Mouse (Mus musculus) lung, embryonic 14.5 days (tissue): ENCODE measurements around the gene Vps37b. TPM values are rescaled to one million over a fixed set of nuclear protein-coding genes. Genes with fewer than 3 reads are reported as not detected.

Source experiments
- ATAC-seq: fragments of 200-750 bp; cut with Nextera tagmentation; 2 replicates; pipeline ENCODE4 v1.8.0; 2017; ENCODE audit warnings: mild to moderate bottlenecking, moderate TSS enrichment, moderate library complexity; ENCODE audit not compliant: insufficient read depth
- DNase-seq: peaks from one replicate; pipeline ENCODE4 v3.0.0-alpha.2; 2015
- H3K27ac ChIP-seq: fragments of 300-500 bp; sonication (generic); 2 replicates; pipeline ENCODE4 v1.5.1; 2014; ENCODE audit warnings: low read depth, mild to moderate bottlenecking, moderate library complexity
- H3K27me3 ChIP-seq: fragments of 300-500 bp; sonication (generic); 2 replicates; pipeline ENCODE4 v1.6.1; 2014; ENCODE audit warnings: low read length, control low read depth; ENCODE audit not compliant: insufficient read depth
- H3K36me3 ChIP-seq: fragments of 300-500 bp; sonication (generic); 2 replicates; pipeline ENCODE4 v1.6.1; 2014; ENCODE audit warnings: control low read depth; ENCODE audit not compliant: insufficient read depth
- H3K4me1 ChIP-seq: fragments of 300-500 bp; sonication (generic); 2 replicates; pipeline ENCODE4 v1.6.1; 2014; ENCODE audit warnings: antibody characterized with exemption, control low read depth; ENCODE audit not compliant: insufficient read depth
- H3K4me2 ChIP-seq: fragments of 300-500 bp; sonication (generic); 2 replicates; pipeline ENCODE4 v1.6.1; 2014; ENCODE audit warnings: mild to moderate bottlenecking
- H3K4me3 ChIP-seq: fragments of 300-500 bp; sonication (generic); 2 replicates; pipeline ENCODE4 v1.5.1; 2014; ENCODE audit warnings: low read depth, low read length
- H3K9ac ChIP-seq: fragments of 300-500 bp; sonication (generic); 2 replicates; pipeline ENCODE4 v1.6.1; 2014
- H3K9me3 ChIP-seq: fragments of 300-500 bp; sonication (generic); 2 replicates; pipeline ENCODE4 v1.6.1; 2016; ENCODE audit warnings: low read depth, low read length, control low read depth
- CTCF ChIP-seq: IDR thresholded peaks from 2 replicates; pipeline ENCODE4 v1.5.1; 2016; ENCODE audit warnings: antibody characterized with exemption, low read depth
- WGBS: fragments of 180-500 bp; shearing (Covaris S2); extraction: QIAGEN DNeasy Blood & Tissue Kit; methylation state at CpG from one replicate; pipeline ENCODE4 v1.1.7; 2014; 5-methylcytosine and 5-hydroxymethylcytosine counted together
- polyA plus RNA-seq: library from polyadenylated mRNA; unstranded; fragments of >200 nt; fragmentation: Nextera tagmentation; extraction: Ambion mirVana; gene quantifications from 2 replicates; pipeline ENCODE4 v1.2.1, GENCODE M21; 2014

The Vps37b gene
- polyA plus RNA-seq, 1 experiment from 2014 or later = 39.3 TPM

DNA sequence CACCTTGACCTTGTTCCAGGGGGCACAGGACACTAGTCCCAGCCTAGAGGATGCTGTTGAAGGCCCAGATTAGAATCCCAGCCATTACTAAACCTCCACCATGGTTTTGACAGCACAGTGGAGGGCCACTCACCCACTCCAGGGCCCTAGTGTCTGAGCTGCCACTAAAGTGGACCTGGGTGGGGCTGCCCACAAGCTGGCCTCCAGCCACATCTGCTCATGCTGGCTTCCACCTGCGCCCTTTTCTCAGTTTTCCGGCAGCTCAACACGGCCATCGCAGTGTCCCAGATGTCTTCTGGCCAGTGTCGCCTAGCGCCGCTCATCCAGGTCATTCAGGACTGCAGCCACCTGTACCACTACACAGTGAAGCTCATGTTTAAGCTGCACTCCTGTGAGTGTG, 37.6 kb downstream of the Vps37b start:
- Histone ChIP-seq H3K27me3 (no peaks in the 10 kb centered on the region), H3K4me3 (no peak overlapping the region), H3K9me3 (no peaks in the 10 kb centered on the region), H3K36me3 (no peaks in the 10 kb centered on the region), H3K9ac (no peak overlapping the region), H3K4me2 (no peak overlapping the region), H3K4me1 (no peaks in the 10 kb centered on the region), H3K27ac (no peak overlapping the region)
- WGBS = 92% methylated on average over 7 of the region's 7 CpGs
- ATAC-seq (no peak), DNase-seq (no peak)
- TF ChIP-seq CTCF = no peak

DNA sequence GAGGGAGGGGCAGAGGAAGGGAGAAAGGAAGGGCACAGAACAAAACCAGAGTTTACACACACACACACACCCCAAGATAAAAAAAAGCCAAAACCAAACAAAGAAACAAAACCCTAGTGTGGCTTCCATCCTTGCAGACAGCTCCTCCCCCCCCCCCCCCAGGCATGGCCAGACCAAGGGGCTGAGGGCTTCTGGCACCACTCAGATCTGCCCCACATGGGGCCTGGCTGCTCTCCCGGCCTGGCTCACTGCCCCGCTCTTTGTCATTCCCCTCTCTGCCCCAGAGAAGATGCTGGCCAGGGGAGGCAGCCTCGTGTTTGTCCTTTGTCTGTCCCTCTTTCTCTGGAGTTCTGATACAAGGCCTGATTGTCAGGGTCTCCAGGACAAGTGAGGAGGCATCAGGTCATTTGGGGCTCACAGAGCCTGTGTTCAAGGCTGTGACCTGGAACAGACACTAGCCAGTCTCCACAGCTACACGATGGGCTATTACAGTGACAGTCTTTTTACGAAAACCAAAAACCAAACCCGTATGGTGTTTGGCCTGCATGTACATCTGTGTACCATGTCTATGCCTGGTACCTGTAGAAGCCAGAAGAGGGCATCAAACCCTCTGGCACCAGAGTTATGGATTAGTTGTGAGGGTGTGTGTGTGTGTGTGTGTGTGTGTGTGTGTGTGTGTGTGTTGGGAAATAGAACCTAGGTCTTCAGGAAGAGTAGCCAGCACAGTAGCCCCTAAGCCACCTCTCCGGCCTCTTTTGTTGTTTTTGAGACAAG, 38.6 kb downstream of the Vps37b start:
- peak overlapping the region; percentile 6; the same call in 1 of the 2 replicates for H3K27ac ChIP-seq
- no peaks in the 10 kb centered on the region for H3K27me3 ChIP-seq
- no peaks in the 10 kb centered on the region for H3K9me3 ChIP-seq
- H3K4me3 ChIP-seq = no peak overlapping the region
- TF ChIP-seq CTCF = no peak
- H3K4me1 ChIP-seq = no peaks in the 10 kb centered on the region
- WGBS = 63% methylated on average over 7 of the region's 7 CpGs
- peak; percentile 55 for ATAC-seq
- no peak overlapping the region for H3K9ac ChIP-seq
- peak; percentile 69 for DNase-seq
- no peaks in the 10 kb centered on the region for H3K36me3 ChIP-seq
- H3K4me2 ChIP-seq = no peak overlapping the region

DNA sequence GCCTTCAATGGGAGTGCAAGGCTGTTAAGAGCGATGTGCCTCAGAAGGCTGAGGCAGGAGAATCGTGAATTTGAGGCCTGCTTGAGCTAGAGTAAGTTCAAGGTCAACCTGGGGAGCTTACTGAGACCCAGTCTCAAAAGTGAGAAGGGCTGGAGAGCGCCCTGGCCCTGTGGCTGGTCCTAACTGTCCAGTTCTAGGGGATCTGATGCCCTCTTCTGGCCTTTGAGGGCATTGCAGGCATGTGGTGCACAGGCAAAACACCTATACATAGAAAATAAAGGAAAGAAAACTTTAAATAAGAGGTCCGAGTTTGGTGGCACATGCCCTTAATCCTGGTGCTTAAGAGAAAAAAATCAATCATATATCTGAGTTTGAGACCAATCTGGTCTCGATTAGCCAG, 39.3 kb downstream of the Vps37b start:
- no peaks in the 10 kb centered on the region for H3K9me3 ChIP-seq
- no peak overlapping the region for H3K4me3 ChIP-seq
- no peaks in the 10 kb centered on the region for H3K4me1 ChIP-seq
- H3K9ac ChIP-seq = no peak overlapping the region
- no peaks in the 10 kb centered on the region for H3K36me3 ChIP-seq
- peak; percentile 92 for TF ChIP-seq CTCF
- ATAC-seq (peak; percentile 64; the same call in 1 of the 2 replicates), DNase-seq (peak; percentile 93)
- H3K4me2 ChIP-seq = no peak overlapping the region
- 0 out of 2 replicates have a peak overlapping the region, but pooled peaks have one; percentile 25 for H3K27ac ChIP-seq
- WGBS = 34% methylated on average over 5 of the region's 5 CpGs
- no peaks in the 10 kb centered on the region for H3K27me3 ChIP-seq

DNA sequence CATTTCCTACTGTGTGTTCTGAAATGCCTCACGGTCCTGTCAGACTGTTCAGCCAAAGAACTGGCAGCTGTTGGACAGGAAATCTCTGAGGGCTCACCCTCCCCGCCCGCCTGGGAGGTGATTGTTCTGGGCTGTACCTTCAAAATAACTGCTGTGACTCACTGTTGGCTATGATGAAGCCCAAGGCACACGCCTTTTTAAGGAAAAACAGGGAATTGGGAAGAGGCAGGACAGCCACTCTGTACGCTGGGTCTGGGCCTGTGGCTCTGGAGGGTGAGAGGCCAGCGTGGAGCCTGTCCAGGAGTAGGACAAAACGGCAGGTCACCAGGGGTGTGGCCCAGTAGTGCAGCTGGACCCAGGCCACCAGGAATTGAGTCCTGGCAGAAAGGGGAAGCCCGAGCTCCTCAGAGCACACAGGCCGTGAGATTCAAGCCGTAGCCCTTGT, 39.9 kb downstream of the Vps37b start:
- H3K9me3 ChIP-seq = no peaks in the 10 kb centered on the region
- 0 out of 2 replicates have a peak overlapping the region, but pooled peaks have one; percentile 25 for H3K27ac ChIP-seq
- no peak overlapping the region for H3K4me3 ChIP-seq
- ATAC-seq (peak; percentile 20; the same call in 1 of the 2 replicates), DNase-seq (peak; percentile 47)
- no peak for TF ChIP-seq CTCF
- H3K27me3 ChIP-seq = no peaks in the 10 kb centered on the region
- WGBS = 68% methylated on average over 10 of the region's 10 CpGs
- no peak overlapping the region for H3K4me2 ChIP-seq
- no peaks in the 10 kb centered on the region for H3K36me3 ChIP-seq
- no peaks in the 10 kb centered on the region for H3K4me1 ChIP-seq
- H3K9ac ChIP-seq = no peak overlapping the region

DNA sequence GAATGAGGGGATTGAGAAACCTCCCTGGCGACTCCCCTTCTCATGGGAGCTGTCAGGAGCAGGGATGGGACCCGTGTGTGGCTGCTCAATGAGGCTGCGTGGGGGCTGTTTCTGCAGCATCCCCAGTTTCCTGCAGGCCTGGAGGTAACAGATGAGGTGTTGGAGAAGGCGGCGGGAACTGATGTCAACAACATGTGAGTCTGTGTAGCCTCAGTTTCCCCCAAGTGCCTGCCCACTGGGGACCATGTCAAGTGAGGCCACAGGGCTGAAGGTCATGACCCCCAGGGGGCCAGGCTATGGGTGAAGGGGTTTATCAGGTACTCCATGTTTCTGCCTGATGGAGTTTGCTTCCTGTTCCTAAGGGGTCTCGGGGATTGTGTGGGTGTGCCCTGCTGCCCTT, 40.7 kb downstream of the Vps37b start:
- H3K4me3 ChIP-seq = no peak overlapping the region
- H3K36me3 ChIP-seq = no peaks in the 10 kb centered on the region
- DNase-seq = no peak
- ATAC-seq = no peak
- no peak overlapping the region for H3K27ac ChIP-seq
- 72% methylated on average over 6 of the region's 6 CpGs for WGBS
- H3K4me1 ChIP-seq = no peaks in the 10 kb centered on the region
- no peaks in the 10 kb centered on the region for H3K9me3 ChIP-seq
- H3K4me2 ChIP-seq = no peak overlapping the region
- no peak for TF ChIP-seq CTCF
- H3K9ac ChIP-seq = no peak overlapping the region
- H3K27me3 ChIP-seq = no peaks in the 10 kb centered on the region

DNA sequence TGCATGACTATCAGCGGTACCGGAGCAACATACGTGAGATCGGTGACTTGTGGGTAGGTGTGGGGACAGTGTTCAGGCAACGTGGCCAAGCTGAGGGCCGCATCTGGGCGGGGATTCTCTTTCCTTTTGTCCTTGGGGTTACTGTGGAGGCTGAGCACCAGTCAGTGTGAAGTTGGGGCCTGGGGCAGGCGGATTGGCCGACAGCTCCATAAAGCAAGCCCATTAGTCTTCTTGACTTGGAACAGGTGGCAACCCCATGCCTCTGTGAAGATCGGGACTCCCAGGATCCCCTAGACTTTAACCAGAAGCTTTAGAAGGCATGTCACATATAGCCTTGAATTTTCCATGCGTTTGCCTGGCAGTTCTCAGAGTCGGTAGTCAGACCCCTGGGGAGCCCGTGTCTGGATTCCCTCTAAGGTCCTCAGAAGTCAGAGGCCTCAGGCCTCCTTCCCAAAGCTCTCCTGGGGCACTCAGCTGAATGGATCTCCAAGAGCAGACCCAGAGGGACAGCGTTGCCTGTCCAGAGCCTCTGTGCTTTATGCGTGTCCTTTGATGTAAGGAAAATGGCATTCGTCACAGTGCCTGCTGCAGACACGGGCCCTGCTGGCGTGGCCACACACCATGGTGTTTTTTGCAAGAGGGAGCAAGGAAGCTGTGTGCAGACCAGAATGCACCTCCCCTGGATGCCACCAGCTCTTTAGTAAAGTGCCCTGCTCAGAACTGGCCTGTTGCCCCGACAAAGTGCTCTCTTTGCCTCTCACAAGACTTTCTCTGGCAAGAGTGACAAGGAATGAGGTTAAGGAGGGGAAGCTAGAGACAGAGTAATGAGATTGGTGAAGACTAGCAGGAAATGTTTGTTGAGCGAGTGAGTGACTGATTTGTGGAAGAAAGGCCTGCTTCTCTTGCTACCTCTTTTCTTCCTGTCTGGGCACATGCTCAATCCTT, 41.9 kb downstream of the Vps37b start:
- Histone ChIP-seq H3K36me3 (no peaks in the 10 kb centered on the region), H3K27ac (no peak overlapping the region), H3K9me3 (no peaks in the 10 kb centered on the region), H3K9ac (no peak overlapping the region), H3K4me1 (no peaks in the 10 kb centered on the region), H3K27me3 (no peaks in the 10 kb centered on the region), H3K4me3 (no peak overlapping the region), H3K4me2 (no peak overlapping the region)
- TF ChIP-seq CTCF = no peak
- no peak for ATAC-seq
- DNase-seq = no peak
- 68% methylated on average over 20 of the region's 20 CpGs for whole genome bisulfite sequencing

DNA sequence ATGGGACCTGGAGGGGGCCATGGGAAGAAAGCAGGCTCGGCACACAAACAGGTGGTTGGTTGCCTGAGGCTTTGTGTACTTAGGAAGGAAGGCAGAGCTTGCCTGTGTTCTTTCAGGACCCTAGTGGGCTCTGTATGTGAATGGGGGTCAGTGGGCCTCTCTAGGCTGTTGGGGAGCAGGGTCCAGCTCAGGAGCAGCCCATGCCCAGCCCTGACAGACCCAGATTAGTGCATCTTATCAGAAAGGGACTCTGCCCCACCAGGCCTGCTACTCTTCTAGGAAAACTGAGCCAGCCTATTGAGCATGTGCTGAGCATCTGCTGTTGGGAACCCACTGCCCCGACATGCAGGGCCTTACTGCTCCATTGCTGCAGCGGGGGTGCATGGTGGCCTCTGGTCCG, 44.6 kb downstream of the Vps37b start:
- no peak overlapping the region for H3K4me2 ChIP-seq
- ATAC-seq (no peak), DNase-seq (no peak)
- no peaks in the 10 kb centered on the region for H3K9me3 ChIP-seq
- no peak overlapping the region for H3K4me3 ChIP-seq
- no peak for TF ChIP-seq CTCF
- H3K27me3 ChIP-seq = no peaks in the 10 kb centered on the region
- H3K36me3 ChIP-seq = no peaks in the 10 kb centered on the region
- H3K9ac ChIP-seq = no peak overlapping the region
- 66% methylated on average over 4 of the region's 4 CpGs for WGBS
- no peak overlapping the region for H3K27ac ChIP-seq
- no peaks in the 10 kb centered on the region for H3K4me1 ChIP-seq
